Mouse (Mus musculus) forebrain, embryonic 14.5 days (tissue): ENCODE data around the gene Tmprss9. TPM values are rescaled to one million over a fixed set of nuclear protein-coding genes. Genes with fewer than 3 reads are reported as not detected.

Source experiments
- ATAC-seq: fragments of 200-750 bp; cut with Nextera tagmentation; 2 replicates; pipeline ENCODE4 v1.8.0; 2017; ENCODE audit warnings: mild to moderate bottlenecking, moderate library complexity
- DNase-seq: peaks from one replicate; pipeline ENCODE4 v3.0.0-alpha.2; 2015; ENCODE audit warnings: low spot score
- H3K27ac ChIP-seq: fragments of 300-500 bp; sonication (generic); 2 replicates; pipeline ENCODE4 v1.5.1; 2014; ENCODE audit warnings: low read depth, mild to moderate bottlenecking, control low read depth, low read length, moderate library complexity
- H3K27me3 ChIP-seq: fragments of 300-500 bp; sonication (generic); replicated peaks from 2 replicates; pipeline ENCODE4 v1.6.1; 2014; ENCODE audit warnings: low read length, control low read depth, mixed read lengths; ENCODE audit not compliant: control insufficient read depth, insufficient read depth
- H3K36me3 ChIP-seq: fragments of 300-500 bp; sonication (generic); 2 replicates; pipeline ENCODE4 v1.6.1; 2014; ENCODE audit warnings: low read length, control low read depth; ENCODE audit not compliant: control insufficient read depth, insufficient read depth
- H3K4me1 ChIP-seq: fragments of 300-500 bp; sonication (generic); 2 replicates; pipeline ENCODE4 v1.6.1; 2014; ENCODE audit warnings: antibody characterized with exemption, low read length, control low read depth; ENCODE audit not compliant: control insufficient read depth, insufficient read depth
- H3K4me2 ChIP-seq: fragments of 300-500 bp; sonication (generic); 2 replicates; pipeline ENCODE4 v1.6.1; 2014; ENCODE audit warnings: mild to moderate bottlenecking, control low read depth, low read length
- H3K4me3 ChIP-seq: fragments of 300-500 bp; sonication (generic); 2 replicates; pipeline ENCODE4 v1.5.1; 2014; ENCODE audit warnings: low read depth, low read length, control low read depth
- H3K9ac ChIP-seq: fragments of 300-500 bp; sonication (generic); 2 replicates; pipeline ENCODE4 v1.6.1; 2014; ENCODE audit warnings: mild to moderate bottlenecking, low read length, control low read depth, moderate library complexity
- H3K9me3 ChIP-seq: fragments of 300-500 bp; sonication (generic); replicated peaks from 2 replicates; pipeline ENCODE4 v1.6.1; 2016; ENCODE audit warnings: low read length, control low read depth, mixed read lengths; ENCODE audit not compliant: control insufficient read depth
- WGBS: fragments of 180-500 bp; shearing (Covaris S2); extraction: QIAGEN DNeasy Blood & Tissue Kit; methylation state at CpG from one replicate; pipeline ENCODE4 v1.1.7; 2014; 5-methylcytosine and 5-hydroxymethylcytosine counted together
- polyA plus RNA-seq: library from polyadenylated mRNA; unstranded; fragments of >200 nt; fragmentation: Nextera tagmentation; extraction: Ambion mirVana; gene quantifications from 2 replicates; pipeline ENCODE4 v1.2.1, GENCODE M21; 2014

The Tmprss9 gene
- polyA plus RNA-seq, 1 experiment from 2014 or later = 0.13 TPM

DNA sequence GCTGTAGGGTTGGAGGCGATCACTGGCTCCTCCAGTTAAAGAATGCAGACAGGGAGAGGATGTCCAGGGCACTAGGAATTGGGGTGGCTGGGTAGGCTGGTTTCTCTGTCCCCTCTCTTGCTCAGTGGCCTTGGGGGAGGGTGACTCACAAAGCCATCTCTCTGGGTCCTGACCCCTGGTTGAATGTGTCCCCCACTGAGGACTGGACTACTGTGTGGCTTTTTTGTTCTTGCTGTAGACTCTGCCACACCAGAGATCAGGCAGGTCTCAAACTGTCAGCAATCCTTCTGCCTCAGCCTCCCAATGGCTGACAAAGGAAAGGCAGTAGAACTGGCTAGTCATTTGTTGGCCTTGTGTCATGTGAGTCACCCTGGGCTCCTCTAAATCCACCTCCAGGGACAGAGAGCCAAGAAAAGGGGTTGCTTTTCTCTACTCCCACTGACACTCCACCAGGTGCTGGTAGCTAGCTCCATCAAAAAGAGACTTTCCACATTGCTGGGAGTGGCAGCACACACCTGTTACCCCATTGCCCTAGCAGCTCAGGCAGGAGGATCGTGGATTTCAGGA is 33.2 kb upstream of the Tmprss9 start:
- ATAC-seq = no peak
- H3K27ac ChIP-seq = no peak overlapping the region
- peaks cover 10% of the 10 kb centered on the region for H3K27me3 ChIP-seq
- 0 out of 2 replicates have a peak, but pooled peaks cover under 1% of the 10 kb centered on the region for H3K4me1 ChIP-seq
- 72% methylated on average over 2 of the region's 2 CpGs for WGBS
- no peak for DNase-seq
- H3K9ac ChIP-seq = no peak overlapping the region
- no peak overlapping the region for H3K4me2 ChIP-seq
- no peaks in the 10 kb centered on the region for H3K36me3 ChIP-seq
- H3K4me3 ChIP-seq = no peak overlapping the region
- no peaks in the 10 kb centered on the region for H3K9me3 ChIP-seq

DNA sequence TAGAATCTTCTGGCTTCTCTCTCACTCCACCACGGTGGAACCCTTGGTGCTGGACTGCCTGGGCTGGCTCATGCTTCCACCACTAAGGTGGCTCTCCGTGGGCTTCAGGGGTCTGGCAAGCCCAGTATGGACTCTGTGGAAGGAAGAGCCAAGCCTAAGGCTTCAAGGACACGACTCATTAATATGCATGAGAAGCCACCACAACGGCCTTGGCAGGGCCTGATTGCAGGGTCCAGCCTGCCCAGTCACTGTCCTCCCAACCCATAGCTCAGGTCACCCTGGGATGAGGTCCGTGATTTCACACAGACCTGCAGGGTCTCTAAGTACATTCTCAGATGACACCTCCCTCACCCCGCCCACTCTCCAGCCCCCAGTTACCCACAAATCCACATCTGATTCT is 31.8 kb upstream of the Tmprss9 start:
- 62% methylated on average over 6 of the region's 6 CpGs for WGBS
- Histone ChIP-seq H3K27me3 (peaks cover 24% of the 10 kb centered on the region), H3K9me3 (no peaks in the 10 kb centered on the region), H3K4me2 (no peak overlapping the region), H3K9ac (no peak overlapping the region), H3K36me3 (no peaks in the 10 kb centered on the region), H3K4me1 (peaks cover 5% of the 10 kb centered on the region; the same call in 1 of the 2 replicates), H3K27ac (no peak overlapping the region), H3K4me3 (no peak overlapping the region)
- ATAC-seq = no peak
- DNase-seq = no peak

DNA sequence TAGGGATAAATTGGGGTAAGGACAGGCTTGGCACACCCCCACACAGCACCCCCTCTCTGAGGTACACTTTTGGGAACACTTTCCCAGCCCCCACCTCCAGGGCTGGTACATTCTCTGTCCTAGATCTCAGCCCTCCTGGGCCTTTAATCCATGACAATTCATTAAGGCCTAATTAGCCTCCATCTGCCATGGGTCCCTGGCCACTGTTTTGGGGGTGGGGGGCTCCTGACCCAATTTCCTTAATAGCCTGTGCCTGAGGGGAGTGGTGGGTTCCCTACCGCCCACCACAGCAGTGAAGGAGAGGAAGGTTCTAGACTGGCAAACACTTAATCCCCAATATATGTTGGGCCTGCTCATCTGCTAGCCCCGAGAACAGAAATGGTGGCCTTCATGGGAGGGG is 30.0 kb upstream of the Tmprss9 start:
- ATAC-seq (no peak), DNase-seq (no peak)
- peaks cover 24% of the 10 kb centered on the region for H3K27me3 ChIP-seq
- H3K36me3 ChIP-seq = no peaks in the 10 kb centered on the region
- H3K4me2 ChIP-seq = no peak overlapping the region
- 70% methylated on average over 2 of the region's 2 CpGs for WGBS
- H3K9me3 ChIP-seq = no peaks in the 10 kb centered on the region
- peaks cover 5% of the 10 kb centered on the region; the same call in 1 of the 2 replicates for H3K4me1 ChIP-seq
- no peak overlapping the region for H3K4me3 ChIP-seq
- H3K27ac ChIP-seq = no peak overlapping the region
- no peak overlapping the region for H3K9ac ChIP-seq

DNA sequence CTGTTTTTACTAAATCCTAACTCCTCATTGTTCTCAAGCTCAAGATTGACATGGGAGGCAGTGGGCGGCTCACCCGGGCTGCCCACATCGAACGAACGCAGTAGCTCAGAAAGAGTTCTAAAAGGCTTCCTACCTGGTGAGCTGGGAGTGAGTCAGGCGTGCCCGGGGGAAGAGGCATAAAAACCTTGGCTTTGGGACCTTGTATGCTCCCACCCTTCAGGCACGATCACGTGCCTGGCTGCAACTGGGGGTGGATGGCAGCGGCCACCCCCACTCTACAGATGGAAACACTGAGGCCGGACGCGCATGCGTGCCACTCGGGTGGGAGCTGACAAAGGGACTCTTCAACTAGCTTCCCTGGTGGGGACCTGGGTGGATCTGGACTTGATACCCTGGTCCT is 29.3 kb upstream of the Tmprss9 start:
- H3K27me3 ChIP-seq = peaks cover 24% of the 10 kb centered on the region
- DNase-seq (no peak), ATAC-seq (no peak)
- peaks cover 5% of the 10 kb centered on the region; the same call in 1 of the 2 replicates for H3K4me1 ChIP-seq
- WGBS = 85% methylated on average over 15 of the region's 15 CpGs
- H3K4me3 ChIP-seq = no peak overlapping the region
- H3K9ac ChIP-seq = no peak overlapping the region
- no peak overlapping the region for H3K27ac ChIP-seq
- no peaks in the 10 kb centered on the region for H3K9me3 ChIP-seq
- no peaks in the 10 kb centered on the region for H3K36me3 ChIP-seq
- H3K4me2 ChIP-seq = no peak overlapping the region

DNA sequence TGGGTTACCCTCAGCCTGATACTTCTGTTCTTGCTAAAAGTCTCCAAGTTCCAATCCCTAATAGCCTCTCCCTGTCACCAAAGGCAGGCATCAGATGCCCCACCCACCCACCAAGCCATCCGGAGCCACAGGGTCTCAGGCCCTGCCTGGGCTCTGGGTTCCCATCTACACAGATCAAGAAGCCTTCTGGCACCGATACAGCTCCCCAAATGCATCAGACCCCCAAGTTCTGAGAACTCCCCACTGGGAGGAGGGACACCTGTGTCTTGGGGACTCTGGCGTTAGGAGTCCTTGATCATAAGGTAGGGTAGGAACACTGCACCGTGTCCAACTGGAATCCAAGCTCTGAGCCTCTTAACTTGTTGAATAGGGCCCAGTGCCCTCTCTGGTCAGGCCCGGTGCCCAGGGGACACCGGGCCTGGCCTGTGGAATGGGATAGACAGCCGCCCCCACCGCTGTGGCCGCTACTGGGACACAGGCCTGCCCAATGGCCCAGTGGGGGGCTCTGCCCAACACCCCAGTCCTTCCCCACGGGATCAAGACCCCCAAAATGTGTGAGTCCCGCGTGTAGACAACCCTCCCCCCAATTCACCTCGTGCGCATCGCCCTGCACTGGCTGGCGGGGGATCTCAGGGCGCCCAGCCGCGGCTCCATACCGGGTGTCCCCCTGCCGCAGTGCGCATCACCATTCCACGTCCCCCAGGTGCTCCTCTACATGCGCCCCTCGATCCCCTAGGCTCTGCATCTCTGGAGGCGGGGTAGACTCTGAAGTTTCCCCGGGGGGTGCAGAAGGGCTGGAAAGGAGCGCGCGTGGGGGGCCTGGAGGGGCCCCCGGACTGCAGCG is 28.3 kb upstream of the Tmprss9 start:
- Histone ChIP-seq H3K27ac (no peak overlapping the region), H3K9ac (peak overlapping the region; percentile 64), H3K9me3 (no peaks in the 10 kb centered on the region), H3K27me3 (peaks cover 24% of the 10 kb centered on the region), H3K4me3 (peak overlapping the region; percentile 45), H3K4me1 (peaks cover 5% of the 10 kb centered on the region; the same call in 1 of the 2 replicates), H3K4me2 (peak overlapping the region; percentile 81), H3K36me3 (no peaks in the 10 kb centered on the region)
- 7% methylated on average over 28 of the region's 32 CpGs for WGBS
- no peak for DNase-seq
- ATAC-seq = peak; percentile 21; the same call in 1 of the 2 replicates

DNA sequence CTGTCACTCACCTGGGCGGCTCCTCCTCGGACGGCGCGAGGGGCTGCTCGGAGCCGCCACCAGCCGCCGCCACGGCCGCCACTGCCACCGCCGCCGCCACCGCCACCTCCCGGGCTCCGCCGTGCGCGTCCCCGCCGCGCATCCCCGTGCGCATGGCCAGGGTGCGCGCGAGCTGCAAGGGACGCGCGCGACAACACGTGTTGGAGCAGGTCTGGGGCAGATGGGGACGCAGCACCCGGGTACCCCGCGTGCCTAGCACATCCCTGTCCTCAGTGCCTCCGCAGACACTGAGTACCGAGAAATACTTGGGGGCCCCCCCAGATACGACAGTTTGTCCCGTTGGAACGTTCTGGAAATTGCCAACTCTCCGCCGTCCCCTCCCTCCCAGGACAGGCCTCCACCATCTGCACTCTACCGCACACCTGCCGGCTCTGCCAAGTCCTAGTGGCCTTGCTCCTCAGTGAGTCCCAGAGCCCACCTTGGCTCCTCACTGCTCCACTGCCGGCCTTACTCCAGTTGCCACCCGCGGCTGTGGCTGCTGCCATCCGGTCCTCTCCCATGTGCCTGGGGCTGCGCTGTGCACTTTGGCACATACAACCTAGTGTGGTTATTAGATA is 27.6 kb upstream of the Tmprss9 start, which contains the start of gene Lingo3:
Gene Lingo3, minus strand, starts transcription at position 109 of the 617 bp plus-strand sequence.
- ATAC-seq (peak; percentile 60), DNase-seq (peak; percentile 63)
- H3K27ac ChIP-seq = no peak within 1 kb of the TSS
- H3K9me3 ChIP-seq = no peaks in the 10 kb centered on the region
- peak within 1 kb of the TSS; percentile 45 for H3K4me3 ChIP-seq
- peaks cover 24% of the 10 kb centered on the region for H3K27me3 ChIP-seq
- H3K36me3 ChIP-seq = no peaks in the 10 kb centered on the region
- peak within 1 kb of the TSS; percentile 81 for H3K4me2 ChIP-seq
- peaks cover 5% of the 10 kb centered on the region; the same call in 1 of the 2 replicates for H3K4me1 ChIP-seq
- peak within 1 kb of the TSS; percentile 64 for H3K9ac ChIP-seq
- WGBS = 5% methylated on average over 39 of the region's 51 CpGs

DNA sequence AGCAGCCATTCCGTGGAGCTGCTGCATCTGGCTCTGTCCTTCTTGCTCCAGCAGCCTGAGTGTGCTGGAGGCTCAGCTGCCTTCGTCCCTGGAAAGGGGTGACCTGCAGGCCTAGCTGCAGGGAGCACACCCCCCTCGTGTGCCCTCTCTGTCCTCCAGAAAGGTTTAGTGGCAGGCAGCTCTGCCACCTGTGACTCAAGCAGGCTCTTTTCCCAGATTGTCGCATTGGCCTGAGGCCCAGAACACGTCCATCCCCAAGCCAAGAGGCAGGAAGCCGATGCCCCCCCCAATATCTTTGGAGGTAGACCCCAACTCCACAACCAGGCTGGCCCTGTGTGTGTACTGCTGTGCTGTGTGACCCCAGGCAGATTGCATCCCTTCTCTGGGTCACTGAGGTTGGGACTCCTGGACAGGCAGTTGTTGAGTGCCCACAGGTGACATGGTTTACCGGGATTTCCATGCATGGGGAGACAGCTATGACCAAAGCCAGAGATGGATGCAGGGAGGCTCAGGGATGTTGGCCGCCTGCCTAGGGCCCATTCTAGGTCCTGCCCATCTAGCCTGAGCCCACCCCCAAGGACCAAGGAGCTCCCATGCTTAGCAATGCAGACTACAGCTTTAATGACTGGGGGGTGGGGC is 26.5 kb upstream of the Tmprss9 start:
- Histone ChIP-seq H3K4me1 (peaks cover 5% of the 10 kb centered on the region; the same call in 1 of the 2 replicates), H3K36me3 (peaks cover 3% of the 10 kb centered on the region), H3K9ac (no peak overlapping the region), H3K9me3 (no peaks in the 10 kb centered on the region), H3K27ac (no peak overlapping the region), H3K4me2 (no peak overlapping the region), H3K4me3 (no peak overlapping the region), H3K27me3 (peaks cover 24% of the 10 kb centered on the region)
- no peak for ATAC-seq
- no peak for DNase-seq
- WGBS = 66% methylated on average over 8 of the region's 8 CpGs

DNA sequence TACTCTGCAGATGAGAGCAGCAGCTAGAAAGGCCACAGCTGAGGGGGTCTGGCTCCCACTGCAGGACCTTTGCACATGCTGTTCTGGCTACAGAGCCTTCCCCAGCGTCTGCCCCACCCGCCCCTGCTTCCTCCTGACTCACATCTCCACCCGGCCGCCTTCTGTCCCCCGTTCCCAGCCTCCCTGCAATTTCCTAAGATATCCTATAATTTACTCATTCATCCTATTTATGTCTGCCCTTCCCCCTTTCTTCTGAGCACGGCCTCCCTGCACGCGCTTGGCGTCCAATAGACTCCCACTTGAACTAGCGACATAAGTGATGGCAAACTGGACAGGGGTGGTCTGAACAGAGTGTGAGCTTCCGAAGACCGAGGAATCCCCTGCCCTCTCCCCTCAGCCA is 25.9 kb upstream of the Tmprss9 start:
- no peak for ATAC-seq
- Histone ChIP-seq H3K4me1 (peaks cover 5% of the 10 kb centered on the region; the same call in 1 of the 2 replicates), H3K4me3 (no peak overlapping the region), H3K9ac (no peak overlapping the region), H3K4me2 (no peak overlapping the region), H3K36me3 (peaks cover 8% of the 10 kb centered on the region), H3K27me3 (peaks cover 24% of the 10 kb centered on the region), H3K27ac (no peak overlapping the region), H3K9me3 (no peaks in the 10 kb centered on the region)
- 82% methylated on average over 12 of the region's 12 CpGs for WGBS
- no peak for DNase-seq
